Comparison of ENCODE assay signal across 8 mouse cellular contexts in the genomic region with DNA sequence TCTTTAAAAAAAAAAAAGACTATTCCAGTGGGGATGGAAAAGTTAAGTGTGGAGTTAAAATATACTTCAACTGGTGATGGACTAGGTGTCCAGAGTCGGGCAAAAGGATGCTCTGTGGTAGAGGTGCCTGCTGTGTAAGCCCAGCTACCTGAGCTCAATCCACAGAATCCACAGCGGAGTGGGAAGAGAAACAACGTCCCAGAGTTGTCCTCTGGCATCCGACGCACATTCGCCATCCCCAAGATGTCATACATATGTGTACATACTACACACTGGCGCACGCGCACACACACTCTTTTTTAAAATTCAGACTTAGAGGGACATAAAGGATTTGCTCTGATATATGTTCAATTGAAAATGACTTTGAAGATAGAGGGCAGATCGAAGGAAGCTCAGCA. TPM values are rescaled to one million over a fixed set of nuclear protein-coding genes. Genes with fewer than 3 reads are reported as not detected.
A peak's percentile ranks its signal among the peaks of the same experiment; 100 is the strongest.
DNase-seq lines count a peak whose midpoint lies in the region; ATAC-seq and TF ChIP-seq lines count a peak whose summit lies in the region.

No protein-coding gene starts in this region.

- H3K4me3 ChIP-seq in heart, embryonic 14.5 days (ENCODE audit: control insufficient read depth in 1 of 2, insufficient read depth in 1 of 2, low read depth in 1 of 2, low read length in 2 of 2), result peak overlapping the region; percentile 70 to 71
- peak overlapping the region; percentile 70 to 85 for H3K4me3 ChIP-seq in MEL (ENCODE audit: control insufficient read depth in 1 of 2, insufficient read depth in 1 of 2, low read depth in 2 of 2, low read length in 2 of 2)
- H3K4me3 ChIP-seq in hindbrain, embryonic 15.5 days, result peak overlapping the region; percentile 52
- H3K4me3 ChIP-seq in midbrain, embryonic 13.5 days (replicated peaks), result peak overlapping the region; percentile 74

- H3K79me2 ChIP-seq in MEL (ENCODE audit: control insufficient read depth, insufficient read depth, low read length, poor library complexity), result peaks cover 53% of the 10 kb centered on the region

- no peak for TF ChIP-seq CTCF in MEL (IDR thresholded peaks at IDR 0.05 in 2 of 3, conservative IDR thresholded peaks at IDR 0.05 in 1 of 3; ENCODE audit: control insufficient read depth in 1 of 3, insufficient read depth in 1 of 3, low read depth in 2 of 3, low read length in 3 of 3, poor library complexity in 1 of 3, severe bottlenecking in 1 of 3)

- no peaks in the 10 kb centered on the region for H3K36me3 ChIP-seq in heart, embryonic 14.5 days (ENCODE audit: control insufficient read depth, insufficient read depth, low read length)
- H3K36me3 ChIP-seq in MEL (ENCODE audit: control insufficient read depth in 1 of 2, insufficient read depth in 2 of 2, low read length in 2 of 2), result peaks cover 3 to 43% of the 10 kb centered on the region in 2 experiments
- H3K36me3 ChIP-seq in hindbrain, embryonic 15.5 days, result no peaks in the 10 kb centered on the region
- no peaks in the 10 kb centered on the region for H3K36me3 ChIP-seq in midbrain, embryonic 13.5 days

- peak overlapping the region; percentile 84 for H3K9ac ChIP-seq in heart, embryonic 14.5 days (ENCODE audit: low read length)
- peak overlapping the region; percentile 83 for H3K9ac ChIP-seq in MEL (ENCODE audit: control insufficient read depth, low read depth, low read length, poor library complexity, severe bottlenecking)
- H3K9ac ChIP-seq in hindbrain, embryonic 15.5 days, result peak overlapping the region; percentile 60
- H3K9ac ChIP-seq in midbrain, embryonic 13.5 days (replicated peaks), result peak overlapping the region; percentile 78

- H3K4me1 ChIP-seq in heart, embryonic 14.5 days (ENCODE audit: control insufficient read depth in 2 of 2, insufficient read depth in 2 of 2, low read length in 2 of 2), result peaks cover 5 to 14% of the 10 kb centered on the region in 2 experiments; a peak in 3 of 4 replicates
- peaks cover 23 to 31% of the 10 kb centered on the region in 2 experiments for H3K4me1 ChIP-seq in MEL (ENCODE audit: control insufficient read depth in 1 of 2, insufficient read depth in 2 of 2, low read length in 2 of 2)
- peaks cover 18% of the 10 kb centered on the region for H3K4me1 ChIP-seq in hindbrain, embryonic 15.5 days (replicated peaks)
- H3K4me1 ChIP-seq in midbrain, embryonic 13.5 days (replicated peaks), result peaks cover 22% of the 10 kb centered on the region

- peak overlapping the region; percentile 88 for H3K4me2 ChIP-seq in heart, embryonic 14.5 days (ENCODE audit: low read length)
- H3K4me2 ChIP-seq in hindbrain, embryonic 15.5 days, result peak overlapping the region; percentile 79
- peak overlapping the region; percentile 82 for H3K4me2 ChIP-seq in midbrain, embryonic 13.5 days (replicated peaks)

- TF ChIP-seq POLR2A in MEL (IDR thresholded peaks at IDR 0.05; ENCODE audit: control insufficient read depth in 1 of 2, insufficient read depth in 1 of 2, low read depth in 1 of 2, low read length in 2 of 2, poor library complexity in 1 of 2), result no peak

- TF ChIP-seq EP300 in MEL (IDR thresholded peaks at IDR 0.05; ENCODE audit: low read depth in 1 of 2, low read length in 2 of 2), result no peak

- DNase-seq in heart, postnatal 25 days (ENCODE audit: low spot score), result no peak
- DNase-seq in MEL (ENCODE audit: low read depth, low spot score), result peak; percentile 61
- DNase-seq in layer of hippocampus, postnatal 14 days (ENCODE audit: low spot score in 2 of 2), result no peak
- no peak for DNase-seq in left cerebral cortex, postnatal 36 days (ENCODE audit: low spot score in 2 of 2)
- DNase-seq in thymus, adult 18-20 months, result no peak

- no peaks in the 10 kb centered on the region for H3K27me3 ChIP-seq in heart, embryonic 14.5 days (ENCODE audit: control insufficient read depth, insufficient read depth, low read length)
- H3K27me3 ChIP-seq in MEL (ENCODE audit: control insufficient read depth in 1 of 2, insufficient read depth in 2 of 2, low read length in 2 of 2), result no peaks in the 10 kb centered on the region
- H3K27me3 ChIP-seq in hindbrain, embryonic 15.5 days, result no peaks in the 10 kb centered on the region
- H3K27me3 ChIP-seq in midbrain, embryonic 13.5 days, result no peaks in the 10 kb centered on the region

- intact Hi-C loops in heart, postnatal 25 days (cut with DNase I), result loop anchor here (5.0 kb wide), 2 partner anchors 115 to 165 kb away; a partner anchor contains a TSS
- intact Hi-C loops in left cerebral cortex, postnatal 36 days (cut with DNase I), result loop anchor here (5.0 kb wide), 1 partner anchor 115 kb away; a partner anchor contains a TSS

- no peak overlapping the region for H3K27ac ChIP-seq in heart, embryonic 14.5 days (replicated peaks in 1 of 2; ENCODE audit: control insufficient read depth in 1 of 2, insufficient read depth in 1 of 2, low read depth in 2 of 2, low read length in 2 of 2)
- peak overlapping the region; percentile 56; the same call in 1 of the 2 replicates for H3K27ac ChIP-seq in MEL (ENCODE audit: control insufficient read depth, low read depth, low read length)
- no peak overlapping the region for H3K27ac ChIP-seq in hindbrain, embryonic 15.5 days (replicated peaks)
- no peak overlapping the region for H3K27ac ChIP-seq in midbrain, embryonic 13.5 days

- WGBS in heart, embryonic 14.5 days, result 40% methylated on average over 10 of the region's 10 CpGs
- WGBS in hindbrain, embryonic 15.5 days, result 54% methylated on average over 10 of the region's 10 CpGs
- 43% methylated on average over 10 of the region's 10 CpGs for WGBS in midbrain, embryonic 13.5 days

- H3K9me3 ChIP-seq in heart, embryonic 14.5 days (ENCODE audit: control insufficient read depth, low read length), result no peaks in the 10 kb centered on the region
- H3K9me3 ChIP-seq in MEL (replicated peaks; ENCODE audit: insufficient read depth, low read length), result no peaks in the 10 kb centered on the region
- H3K9me3 ChIP-seq in hindbrain, embryonic 15.5 days, result no peaks in the 10 kb centered on the region
- no peaks in the 10 kb centered on the region for H3K9me3 ChIP-seq in midbrain, embryonic 13.5 days

- no peak for TF ChIP-seq RAD21 in MEL (IDR thresholded peaks at IDR 0.05; ENCODE audit: low read depth, low read length)

- ATAC-seq in heart, embryonic 14.5 days (ENCODE audit: insufficient number of reproducible peaks, insufficient read depth, low FRiP score, low read depth), result no peak
- ATAC-seq in hindbrain, embryonic 15.5 days (ENCODE audit: low FRiP score, low read depth), result no peak
- ATAC-seq in midbrain, embryonic 13.5 days, result no peak

TF ChIP-seq in MEL, 35 proteins besides CTCF, POLR2A, EP300 and RAD21:
- peak; percentile 50; the same call in 1 of the 2 replicates for TF ChIP-seq NRF1 (IDR thresholded peaks at IDR 0.05; ENCODE audit: insufficient read depth, low read depth, low read length, poor library complexity, severe bottlenecking)
- no peak for TF ChIP-seq GATA1 (IDR thresholded peaks at IDR 0.05; ENCODE audit: low read depth, low read length)
- 0 out of 2 replicates have a peak, but pooled peaks have one; percentile 11 for TF ChIP-seq RCOR1 (IDR thresholded peaks at IDR 0.05; ENCODE audit: low read depth, low read length)

RNA-seq across cellular contexts. Expression of a gene that starts 0.9 kb away (rescaled TPM):
- polyA plus RNA-seq in heart, embryonic 14.5 days (2014; fragmentation: Nextera tagmentation; extraction: Ambion mirVana), result 82.8 and 87.4 TPM in 2 replicates
- 10 to 100 TPM; 58.0 to 63.5 TPM for total RNA-seq in heart, postnatal 25 days (2021)
- total RNA-seq in MEL (2012; rRNA removed), result 242 and 267 TPM in 2 replicates
- polyA plus RNA-seq in MEL (2012; ENCODE audit: insufficient read depth in 1 of 2, insufficient read length in 2 of 2, low read depth in 1 of 2, low replicate concordance in 2 of 2, missing spikeins in 1 of 2), result 100 to 1,000 TPM; 179 to 481 TPM
- 54.4 and 61.4 TPM in 2 replicates for polyA plus RNA-seq in hindbrain, embryonic 15.5 days (2015; fragmentation: Nextera tagmentation; extraction: Ambion mirVana)
- polyA plus RNA-seq in midbrain, embryonic 13.5 days (2015; fragmentation: Nextera tagmentation; extraction: Ambion mirVana), result 69.1 and 70.6 TPM in 2 replicates
- total RNA-seq in layer of hippocampus, postnatal 14 days (2021), result 10 to 100 TPM; 57.2 to 66.7 TPM
- 10 to 100 TPM; 44.0 to 47.1 TPM for total RNA-seq in left cerebral cortex, postnatal 36 days (2021)

RNA-seq across cellular contexts. Expression of a gene that starts 1.0 kb away (rescaled TPM):
- polyA plus RNA-seq in heart, embryonic 14.5 days (2014; fragmentation: Nextera tagmentation; extraction: Ambion mirVana), result 13.8 and 15.2 TPM in 2 replicates
- 1 to 10 TPM; 4.3 to 4.6 TPM for total RNA-seq in heart, postnatal 25 days (2021)
- total RNA-seq in MEL (2012; rRNA removed), result 11.4 and 12.8 TPM in 2 replicates
- polyA plus RNA-seq in MEL (2012; ENCODE audit: insufficient read depth in 1 of 2, insufficient read length in 2 of 2, low read depth in 1 of 2, low replicate concordance in 2 of 2, missing spikeins in 1 of 2), result 1 to 10 TPM in 1 of 2 experiments, not detected in 1; 9.6 TPM
- 15.6 and 16.8 TPM in 2 replicates for polyA plus RNA-seq in hindbrain, embryonic 15.5 days (2015; fragmentation: Nextera tagmentation; extraction: Ambion mirVana)
- 15.3 and 15.5 TPM in 2 replicates for polyA plus RNA-seq in midbrain, embryonic 13.5 days (2015; fragmentation: Nextera tagmentation; extraction: Ambion mirVana)
- 10 to 100 TPM; 10.6 to 12.3 TPM for total RNA-seq in layer of hippocampus, postnatal 14 days (2021)
- 10 to 100 TPM; 13.2 to 16.4 TPM for total RNA-seq in left cerebral cortex, postnatal 36 days (2021)
